Comparison of ENCODE assay signal across 24 mouse cellular contexts in genomic region chr12:25062264-25062663, GRCm38 (mm10).
"Had no signal": no experiment of that assay in that cellular context is flagged by ENCODE, and none has a peak within 500 bp of the region (broad histone marks: within the 10 kb centered on the region; RNA-seq: fewer than 3 reads in every experiment).

No protein-coding gene starts in this region.

- H3K9ac ChIP-seq: heart, embryonic 12.5 days; hindbrain, embryonic 12.5 days; hindbrain, embryonic 14.5 days; intestine, embryonic 15.5 days; kidney, embryonic 15.5 days; limb, embryonic 12.5 days had no signal

- H3K4me2 ChIP-seq: heart, embryonic 12.5 days; hindbrain, embryonic 12.5 days; hindbrain, embryonic 14.5 days; intestine, embryonic 15.5 days; kidney, embryonic 15.5 days; limb, embryonic 12.5 days; liver, embryonic 11.5 days had no signal

- H3K27me3 ChIP-seq: heart, embryonic 12.5 days; hindbrain, embryonic 12.5 days; intestine, embryonic 15.5 days; kidney, embryonic 15.5 days; limb, embryonic 12.5 days had no signal

- H3K4me3 ChIP-seq: gastrocnemius, adult 2 months; heart, embryonic 10.5 days; heart, embryonic 12.5 days; hindbrain, embryonic 10.5 days; hindbrain, embryonic 12.5 days; intestine, embryonic 15.5 days; kidney, embryonic 15.5 days; layer of hippocampus, adult 2 months; left cerebral cortex, adult 2 months; limb, embryonic 10.5 days; limb, embryonic 12.5 days had no signal

- H3K4me1 ChIP-seq: heart, embryonic 10.5 days; heart, embryonic 12.5 days; hindbrain, embryonic 10.5 days; hindbrain, embryonic 12.5 days; intestine, embryonic 15.5 days; limb, embryonic 10.5 days; limb, embryonic 12.5 days had no signal

- DNase-seq: gastrocnemius, adult 2 months; gastrocnemius, postnatal 10 days; gastrocnemius, postnatal 25 days; heart, adult 18-20 months; heart, postnatal 10 days; heart, postnatal 4 days; kidney, adult 2 months; kidney, postnatal 10 days; kidney, postnatal 25 days; liver had no signal

- ATAC-seq: inflammation-experienced regulatory T-cells, adult 6 months; intestine, embryonic 15.5 days; intestine, postnatal 0 days had no signal

- H3K27ac ChIP-seq: gastrocnemius, adult 2 months; heart, embryonic 10.5 days; hindbrain, embryonic 10.5 days; hindbrain, embryonic 12.5 days; hindbrain, embryonic 14.5 days; intestine, embryonic 15.5 days; kidney, embryonic 15.5 days; layer of hippocampus, adult 2 months; left cerebral cortex, adult 2 months; limb, embryonic 10.5 days; limb, embryonic 12.5 days had no signal

- H3K9me3 ChIP-seq: heart, embryonic 10.5 days; hindbrain, embryonic 10.5 days; hindbrain, embryonic 12.5 days; intestine, embryonic 15.5 days; kidney, embryonic 15.5 days; limb, embryonic 10.5 days; limb, embryonic 12.5 days had no signal
